Mouse (Mus musculus): ENCODE measurements at regions not wholly inside any gene's neighbourhood (a gene's known extent, or its start where the extent isn't known, plus 50 kb on each side); places are given as distances from the start of the nearest gene placed in this dataset.
A peak's percentile ranks its signal among the peaks of the same experiment; 100 is the strongest.

- peak; percentile 52 to 70 for DNase-seq (ENCODE audit: low spot score in 2 of 2)
Observed at GRCm38 (mm10) chr2:148622216-148622615, 50.2 kb upstream of the Nxt1 start.

- no peak for DNase-seq (ENCODE audit: low spot score in 2 of 2)
Observed at GRCm38 (mm10) chr2:148611911-148612310, 60.5 kb upstream of the Nxt1 start.

- DNase-seq (ENCODE audit: low spot score in 2 of 2), result no peak
Observed at GRCm38 (mm10) chr2:148605425-148605930, 66.9 kb upstream of the Nxt1 start.

GRCm38 (mm10) chr2:148603951-148604350, 68.5 kb upstream of the Nxt1 start:
- DNase-seq (ENCODE audit: low spot score in 2 of 2), result peak; percentile 40 to 42

GRCm38 (mm10) chr2:148603315-148603714, 69.1 kb upstream of the Nxt1 start:
- no peak for DNase-seq (ENCODE audit: low spot score in 2 of 2)

GRCm38 (mm10) chr2:148599498-148599897, 72.9 kb upstream of the Nxt1 start:
- DNase-seq (ENCODE audit: low spot score in 2 of 2), result no peak

GRCm38 (mm10) chr2:148596966-148597365, 75.4 kb upstream of the Nxt1 start:
- no peak for DNase-seq (ENCODE audit: low spot score in 2 of 2)

- no peak for DNase-seq (ENCODE audit: low spot score in 2 of 2)
Observed at GRCm38 (mm10) chr2:148585721-148586335, 86.6 kb upstream of the Nxt1 start.

GRCm38 (mm10) chr2:148582208-148582607, 90.2 kb upstream of the Nxt1 start:
- DNase-seq (ENCODE audit: low spot score in 2 of 2), result no peak

GRCm38 (mm10) chr2:148581666-148582065, 90.7 kb upstream of the Nxt1 start:
- no peak for DNase-seq (ENCODE audit: low spot score in 2 of 2)

- DNase-seq (ENCODE audit: low spot score in 2 of 2), result peak in 1 of 2 experiments; percentile 39
Observed at GRCm38 (mm10) chr2:148580286-148580966, 92.0 kb upstream of the Nxt1 start.

GRCm38 (mm10) chr2:148579564-148579963, 92.8 kb upstream of the Nxt1 start:
- DNase-seq (ENCODE audit: low spot score in 2 of 2), result no peak

GRCm38 (mm10) chr2:148579027-148579426, 93.4 kb upstream of the Nxt1 start:
- no peak for DNase-seq (ENCODE audit: low spot score in 2 of 2)

- no peak for DNase-seq (ENCODE audit: low spot score in 2 of 2)
Observed at GRCm38 (mm10) chr2:148578176-148578575, 94.2 kb upstream of the Nxt1 start.

GRCm38 (mm10) chr2:148575433-148575832, 97.0 kb upstream of the Nxt1 start:
- no peak for DNase-seq (ENCODE audit: low spot score in 2 of 2)

GRCm38 (mm10) chr2:148572165-148572564, 100.2 kb upstream of the Nxt1 start:
- DNase-seq (ENCODE audit: low spot score in 2 of 2), result peak; percentile 28 to 58

- DNase-seq (ENCODE audit: low spot score in 2 of 2), result no peak
Observed at GRCm38 (mm10) chr2:148571616-148572015, 100.8 kb upstream of the Nxt1 start.

- DNase-seq (ENCODE audit: low spot score in 2 of 2), result peak in 1 of 2 experiments; percentile 11
Observed at GRCm38 (mm10) chr2:148571018-148571417, 101.4 kb upstream of the Nxt1 start.

- peak; percentile 69 to 72 for DNase-seq (ENCODE audit: low spot score in 2 of 2)
Observed at GRCm38 (mm10) chr2:148567930-148568481, 104.4 kb upstream of the Nxt1 start.

GRCm38 (mm10) chr2:148563390-148563789, 109.0 kb upstream of the Nxt1 start:
- no peak for DNase-seq (ENCODE audit: low spot score in 2 of 2)

- DNase-seq (ENCODE audit: low spot score in 2 of 2), result peak; percentile 19 to 37
Observed at GRCm38 (mm10) chr2:148562041-148562440, 110.4 kb upstream of the Nxt1 start.

GRCm38 (mm10) chr2:148560013-148560773, 112.2 kb upstream of the Nxt1 start:
- DNase-seq (ENCODE audit: low spot score in 2 of 2), result no peak

All from heart, adult 9 months (tissue).